ENCODE assay signal across 20 mouse cellular contexts in the genomic region with DNA sequence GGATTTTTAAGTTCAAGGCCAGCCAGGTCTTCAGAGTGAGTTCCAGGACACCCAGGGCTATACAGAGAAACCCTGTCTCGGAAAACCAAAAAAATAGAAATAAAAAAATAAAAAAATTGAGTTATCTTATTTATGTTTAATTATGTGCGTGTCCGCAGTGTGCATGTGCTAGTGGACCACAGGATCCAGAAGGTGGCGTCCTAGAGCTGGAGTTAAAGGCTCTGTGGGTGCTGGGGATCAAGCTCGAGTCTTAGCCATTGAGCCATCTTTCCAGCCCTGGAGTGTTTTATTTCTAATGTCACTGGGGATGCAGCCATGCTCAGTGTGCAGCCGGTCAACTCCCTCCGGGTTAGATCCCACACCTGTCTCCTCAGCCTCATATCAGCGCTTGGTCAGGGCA. TPM values are rescaled to one million over a fixed set of nuclear protein-coding genes. Genes with fewer than 3 reads are reported as not detected.
DNase-seq lines count a peak whose midpoint lies in the region; ATAC-seq lines count a peak whose summit lies in the region.
"Had no signal": no experiment of that assay in that cellular context is flagged by ENCODE, and none has a peak within 500 bp of the region (broad histone marks: within the 10 kb centered on the region; RNA-seq: fewer than 3 reads in every experiment).

No protein-coding gene starts in this region.

- DNase-seq in 416B (ENCODE audit: low read depth), result peak; percentile 12
- peak; percentile 57 for DNase-seq in R1 (ENCODE audit: low read depth, low spot score)
- no peak for DNase-seq in embryonic facial prominence, embryonic 14.5 days (ENCODE audit: low spot score)
- DNase-seq: adrenal gland, postnatal 25 days; gastrocnemius, postnatal 14 days; kidney, postnatal 10 days had no signal

- no peaks in the 10 kb centered on the region for H3K4me1 ChIP-seq in forebrain, embryonic 13.5 days
- no peaks in the 10 kb centered on the region for H3K4me1 ChIP-seq in forebrain, embryonic 15.5 days
- peaks cover 12% of the 10 kb centered on the region; the same call in 1 of the 2 replicates for H3K4me1 ChIP-seq in embryonic facial prominence, embryonic 14.5 days (ENCODE audit: control insufficient read depth, insufficient read depth, low read length)
- H3K4me1 ChIP-seq in intestine, embryonic 16.5 days (ENCODE audit: control insufficient read depth, insufficient read depth, low read length), result peaks cover 5% of the 10 kb centered on the region; the same call in 1 of the 2 replicates
- H3K4me1 ChIP-seq: hindbrain, embryonic 13.5 days; liver, embryonic 13.5 days; midbrain, embryonic 15.5 days; neural tube, embryonic 12.5 days had no signal

- no peak overlapping the region for H3K4me3 ChIP-seq in forebrain, embryonic 13.5 days
- no peak overlapping the region for H3K4me3 ChIP-seq in forebrain, embryonic 15.5 days
- H3K4me3 ChIP-seq in embryonic facial prominence, embryonic 14.5 days (ENCODE audit: low read depth, low read length), result no peak overlapping the region
- no peak overlapping the region for H3K4me3 ChIP-seq in intestine, embryonic 16.5 days (ENCODE audit: low read length)
- H3K4me3 ChIP-seq: hindbrain, embryonic 13.5 days; limb, embryonic 10.5 days; limb, embryonic 15.5 days; liver, embryonic 13.5 days; midbrain, embryonic 15.5 days; neural tube, embryonic 12.5 days had no signal

- no peaks in the 10 kb centered on the region for H3K36me3 ChIP-seq in forebrain, embryonic 13.5 days (ENCODE audit: poor library complexity, severe bottlenecking)
- no peaks in the 10 kb centered on the region for H3K36me3 ChIP-seq in forebrain, embryonic 15.5 days
- H3K36me3 ChIP-seq in embryonic facial prominence, embryonic 14.5 days (ENCODE audit: control insufficient read depth, insufficient read depth, low read length), result no peaks in the 10 kb centered on the region
- no peaks in the 10 kb centered on the region for H3K36me3 ChIP-seq in intestine, embryonic 16.5 days (ENCODE audit: control insufficient read depth, insufficient read depth, low read length)
- H3K36me3 ChIP-seq: G1E; heart, embryonic 10.5 days; hindbrain, embryonic 13.5 days; limb, embryonic 10.5 days; limb, embryonic 15.5 days; liver, embryonic 13.5 days; midbrain, embryonic 15.5 days; neural tube, embryonic 12.5 days had no signal

- H3K27ac ChIP-seq in forebrain, embryonic 13.5 days, result no peak overlapping the region
- no peak overlapping the region for H3K27ac ChIP-seq in forebrain, embryonic 15.5 days (replicated peaks)
- H3K27ac ChIP-seq in embryonic facial prominence, embryonic 14.5 days (replicated peaks; ENCODE audit: low read depth, low read length), result peak overlapping the region; percentile 19; the same call in 1 of the 2 replicates
- H3K27ac ChIP-seq in intestine, embryonic 16.5 days (ENCODE audit: low read length), result no peak overlapping the region
- H3K27ac ChIP-seq: heart, embryonic 10.5 days; hindbrain, embryonic 13.5 days; limb, embryonic 10.5 days; limb, embryonic 15.5 days; liver, embryonic 13.5 days; midbrain, embryonic 15.5 days; neural tube, embryonic 12.5 days had no signal

- WGBS in forebrain, embryonic 13.5 days, result 91% methylated on average over 8 of the region's 8 CpGs
- 92% methylated on average over 8 of the region's 8 CpGs for whole genome bisulfite sequencing in forebrain, embryonic 15.5 days
- 90% methylated on average over 8 of the region's 8 CpGs for WGBS in embryonic facial prominence, embryonic 14.5 days
- WGBS in intestine, embryonic 16.5 days, result 89% methylated on average over 8 of the region's 8 CpGs

- H3K27me3 ChIP-seq in forebrain, embryonic 13.5 days, result peaks cover 10% of the 10 kb centered on the region; the same call in 1 of the 2 replicates
- H3K27me3 ChIP-seq in forebrain, embryonic 15.5 days, result no peaks in the 10 kb centered on the region
- H3K27me3 ChIP-seq in embryonic facial prominence, embryonic 14.5 days (replicated peaks; ENCODE audit: control insufficient read depth, insufficient read depth, low read length), result no peaks in the 10 kb centered on the region
- H3K27me3 ChIP-seq in intestine, embryonic 16.5 days (replicated peaks; ENCODE audit: control insufficient read depth, insufficient read depth, low read length), result no peaks in the 10 kb centered on the region
- H3K27me3 ChIP-seq: liver, embryonic 13.5 days; midbrain, embryonic 15.5 days; neural tube, embryonic 12.5 days had no signal

- ATAC-seq in forebrain, embryonic 13.5 days, result 0 out of 2 replicates have a peak, but pooled peaks have one; percentile 19
- ATAC-seq in forebrain, embryonic 15.5 days (replicated peaks), result no peak
- no peak for ATAC-seq in embryonic facial prominence, embryonic 14.5 days (ENCODE audit: low read depth)
- ATAC-seq in erythroid progenitor cell, adult 5-6 weeks (replicated peaks; ENCODE audit: low FRiP score, poor library complexity, severe bottlenecking), result no peak
- ATAC-seq in intestine, embryonic 16.5 days, result no peak
- ATAC-seq: intestine, postnatal 0 days had no signal

- no peak overlapping the region for H3K4me2 ChIP-seq in forebrain, embryonic 13.5 days
- H3K4me2 ChIP-seq in forebrain, embryonic 15.5 days (replicated peaks), result no peak overlapping the region
- H3K4me2 ChIP-seq in embryonic facial prominence, embryonic 14.5 days (ENCODE audit: low read depth, low read length), result no peak overlapping the region
- H3K4me2 ChIP-seq in intestine, embryonic 16.5 days (ENCODE audit: low read depth, low read length), result no peak overlapping the region
- H3K4me2 ChIP-seq: limb, embryonic 15.5 days; liver, embryonic 13.5 days had no signal

- H3K9me3 ChIP-seq in forebrain, embryonic 13.5 days (replicated peaks), result no peaks in the 10 kb centered on the region
- H3K9me3 ChIP-seq in forebrain, embryonic 15.5 days, result no peaks in the 10 kb centered on the region
- no peaks in the 10 kb centered on the region for H3K9me3 ChIP-seq in embryonic facial prominence, embryonic 14.5 days (ENCODE audit: control insufficient read depth, low read length)
- no peaks in the 10 kb centered on the region for H3K9me3 ChIP-seq in intestine, embryonic 16.5 days (ENCODE audit: control insufficient read depth, low read length)
- H3K9me3 ChIP-seq: G1E; heart, embryonic 10.5 days; hindbrain, embryonic 13.5 days; limb, embryonic 10.5 days; limb, embryonic 15.5 days; liver, embryonic 13.5 days; midbrain, embryonic 15.5 days; neural tube, embryonic 12.5 days had no signal

- H3K9ac ChIP-seq in forebrain, embryonic 13.5 days, result no peak overlapping the region
- H3K9ac ChIP-seq in forebrain, embryonic 15.5 days (replicated peaks), result no peak overlapping the region
- no peak overlapping the region for H3K9ac ChIP-seq in embryonic facial prominence, embryonic 14.5 days (ENCODE audit: low read depth, low read length)
- no peak overlapping the region for H3K9ac ChIP-seq in intestine, embryonic 16.5 days (ENCODE audit: low read depth, low read length)
- H3K9ac ChIP-seq: hindbrain, embryonic 13.5 days; limb, embryonic 15.5 days; liver, embryonic 13.5 days; midbrain, embryonic 15.5 days; neural tube, embryonic 12.5 days had no signal

RNA-seq across cellular contexts. Expression of a gene that starts 29.7 kb away (rescaled TPM):
- polyA plus RNA-seq in forebrain, embryonic 13.5 days (2015; fragmentation: Nextera tagmentation; extraction: Ambion mirVana), result 0.16 and 0.21 TPM in 2 replicates
- 0.19 and 0.22 TPM in 2 replicates for polyA plus RNA-seq in forebrain, embryonic 15.5 days (2015; fragmentation: Nextera tagmentation; extraction: Ambion mirVana)
- 15.6 and 16.5 TPM in 2 replicates for polyA plus RNA-seq in embryonic facial prominence, embryonic 14.5 days (2014; fragmentation: Nextera tagmentation; extraction: Ambion mirVana)
- not detected in 2 replicates for total RNA-seq in erythroid progenitor cell, adult 5-6 weeks (2015; ENCODE audit: low replicate concordance)
- total RNA-seq in erythroid progenitor cell, adult 5-6 weeks (2017; ENCODE audit: low replicate concordance), result 0.51 TPM in 1 of 2 replicates, not detected in the other
- 82.9 and 91.2 TPM in 2 replicates for polyA plus RNA-seq in intestine, embryonic 16.5 days (2015; fragmentation: Nextera tagmentation; extraction: Ambion mirVana)
- total RNA-seq: adrenal gland, postnatal 25 days; layer of hippocampus, postnatal 36 days had no signal
- polyA plus RNA-seq: G1E had no signal

Comparison
In these comparisons a context has a peak if more than half of its experiments do, and no peak if none do; other contexts are left out.
1. RNA of a gene that starts 29.7 kb away (polyA plus RNA-seq): 82.9 to 91.2 TPM in intestine, embryonic 16.5 days and 15.6 to 16.5 TPM in embryonic facial prominence, embryonic 14.5 days; 0.19 to 0.22 TPM in forebrain, embryonic 15.5 days and 0.16 to 0.21 TPM in forebrain, embryonic 13.5 days; every median in the first group is over 10 times any median in the second.